Mouse (Mus musculus) cerebellum, postnatal 25 days (tissue): ENCODE measurements at regions not wholly inside any gene's neighbourhood (a gene's known extent, or its start where the extent isn't known, plus 50 kb on each side); places are given as distances from the start of the nearest gene placed in this dataset.
A peak's percentile ranks its signal among the peaks of the same experiment; 100 is the strongest.

Source experiments
- DNase-seq, 2 experiments: peaks; one replicate each; pipeline ENCODE4 v3.0.0; 2021; ENCODE audit warnings: mixed read lengths in 2 of 2

GRCm38 (mm10) chr7:51434865-51435264 is 76.0 kb upstream of the Ano5 start:
- peak; percentile 15 to 64 for DNase-seq

GRCm38 (mm10) chr7:51454989-51455692 is 55.7 kb upstream of the Ano5 start:
- DNase-seq: no peak

DNA sequence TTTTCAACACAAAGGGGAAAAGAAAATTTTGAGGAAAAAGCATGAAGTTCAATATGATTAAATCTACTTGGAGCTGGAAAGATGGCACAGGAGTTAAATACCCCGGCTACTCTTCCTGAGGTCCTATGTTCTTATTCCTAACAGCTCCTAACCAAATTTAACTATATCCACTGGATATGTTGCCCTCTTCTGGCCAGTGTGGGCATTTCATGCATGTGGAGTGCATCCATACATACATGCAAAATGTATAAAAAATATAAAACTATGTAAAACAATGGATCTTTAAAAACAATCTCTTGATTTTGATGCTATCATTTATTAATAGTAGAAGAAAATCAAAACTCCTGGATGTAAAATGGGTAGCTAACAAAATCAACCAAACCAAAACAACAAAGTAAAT is 52.1 kb upstream of the Ano5 start:
- DNase-seq: peak in 1 of 2 experiments; percentile 2
